Mouse (Mus musculus) heart, postnatal 0 days (tissue): Measurements from ENCODE around the gene Smtn. TPM values are rescaled to one million over a fixed set of nuclear protein-coding genes. Genes with fewer than 3 reads are reported as not detected.

ENCODE experiments used
- ATAC-seq: fragments of 200-750 bp; cut with Nextera tagmentation; 2 replicates; pipeline ENCODE4 v1.8.0; 2017; ENCODE audit warnings: low read depth, moderate number of reproducible peaks, moderate library complexity; ENCODE audit not compliant: insufficient read depth
- DNase-seq: peaks from one replicate; pipeline ENCODE4 v3.0.0-alpha.2; 2016; ENCODE audit warnings: low spot score
- H3K27ac ChIP-seq: fragments of 300-500 bp; sonication (generic); 2 replicates; pipeline ENCODE4 v1.5.1; 2014; ENCODE audit warnings: low read depth, mild to moderate bottlenecking
- H3K27me3 ChIP-seq: fragments of 300-500 bp; sonication (generic); 2 replicates; pipeline ENCODE4 v1.6.1; 2014; ENCODE audit warnings: low read length, mixed read lengths; ENCODE audit not compliant: control insufficient read depth, insufficient read depth
- H3K36me3 ChIP-seq: fragments of 300-500 bp; sonication (generic); replicated peaks from 2 replicates; pipeline ENCODE4 v1.6.1; 2014; ENCODE audit warnings: low read length, mixed read lengths; ENCODE audit not compliant: control insufficient read depth, insufficient read depth
- H3K4me1 ChIP-seq: fragments of 300-500 bp; sonication (generic); 2 replicates; pipeline ENCODE4 v1.6.1; 2014; ENCODE audit warnings: antibody characterized with exemption; ENCODE audit not compliant: control insufficient read depth, insufficient read depth
- H3K4me2 ChIP-seq: fragments of 300-500 bp; sonication (generic); 2 replicates; pipeline ENCODE4 v1.6.1; 2014; ENCODE audit warnings: low read depth, mild to moderate bottlenecking, low read length, moderate library complexity
- H3K4me3 ChIP-seq: fragments of 300-500 bp; sonication (generic); 2 replicates; pipeline ENCODE4 v1.5.1; 2014; ENCODE audit warnings: low read depth, low read length
- H3K9ac ChIP-seq: fragments of 300-500 bp; sonication (generic); replicated peaks from 2 replicates; pipeline ENCODE4 v1.6.1; 2014; ENCODE audit warnings: low read depth, low read length, mixed read lengths
- H3K9me3 ChIP-seq: fragments of 300-500 bp; sonication (generic); replicated peaks from 2 replicates; pipeline ENCODE4 v1.6.1; 2016; ENCODE audit warnings: low read length; ENCODE audit not compliant: control insufficient read depth
- CTCF ChIP-seq: IDR thresholded peaks from 2 replicates; pipeline ENCODE4 v1.5.1; 2016; ENCODE audit warnings: antibody characterized with exemption, control low read depth, low read depth
- EP300 ChIP-seq: IDR thresholded peaks from 2 replicates; pipeline ENCODE4 v1.6.1; 2016; ENCODE audit warnings: antibody characterized with exemption, low read depth
- WGBS: fragments of 180-500 bp; shearing (Covaris S2); extraction: QIAGEN DNeasy Blood & Tissue Kit; methylation state at CpG from one replicate; pipeline ENCODE4 v1.1.7; 2014; 5-methylcytosine and 5-hydroxymethylcytosine counted together
- polyA plus RNA-seq: library from polyadenylated mRNA; unstranded; fragments of >200 nt; fragmentation: Nextera tagmentation; extraction: Ambion mirVana; gene quantifications from 2 replicates; pipeline ENCODE4 v1.2.1, GENCODE M21; 2015
- total RNA-seq: library from RNA; depleted of rRNA; stranded (reverse); fragments of >200 nt; gene quantifications from 2 replicates; pipeline ENCODE4 v1.2.3, GENCODE M21; 2014; ENCODE audit warnings: low replicate concordance

Gene Smtn
- total and polyA plus RNA-seq, 2 experiments from 2014 or later: 94.2 to 104 TPM

DNA sequence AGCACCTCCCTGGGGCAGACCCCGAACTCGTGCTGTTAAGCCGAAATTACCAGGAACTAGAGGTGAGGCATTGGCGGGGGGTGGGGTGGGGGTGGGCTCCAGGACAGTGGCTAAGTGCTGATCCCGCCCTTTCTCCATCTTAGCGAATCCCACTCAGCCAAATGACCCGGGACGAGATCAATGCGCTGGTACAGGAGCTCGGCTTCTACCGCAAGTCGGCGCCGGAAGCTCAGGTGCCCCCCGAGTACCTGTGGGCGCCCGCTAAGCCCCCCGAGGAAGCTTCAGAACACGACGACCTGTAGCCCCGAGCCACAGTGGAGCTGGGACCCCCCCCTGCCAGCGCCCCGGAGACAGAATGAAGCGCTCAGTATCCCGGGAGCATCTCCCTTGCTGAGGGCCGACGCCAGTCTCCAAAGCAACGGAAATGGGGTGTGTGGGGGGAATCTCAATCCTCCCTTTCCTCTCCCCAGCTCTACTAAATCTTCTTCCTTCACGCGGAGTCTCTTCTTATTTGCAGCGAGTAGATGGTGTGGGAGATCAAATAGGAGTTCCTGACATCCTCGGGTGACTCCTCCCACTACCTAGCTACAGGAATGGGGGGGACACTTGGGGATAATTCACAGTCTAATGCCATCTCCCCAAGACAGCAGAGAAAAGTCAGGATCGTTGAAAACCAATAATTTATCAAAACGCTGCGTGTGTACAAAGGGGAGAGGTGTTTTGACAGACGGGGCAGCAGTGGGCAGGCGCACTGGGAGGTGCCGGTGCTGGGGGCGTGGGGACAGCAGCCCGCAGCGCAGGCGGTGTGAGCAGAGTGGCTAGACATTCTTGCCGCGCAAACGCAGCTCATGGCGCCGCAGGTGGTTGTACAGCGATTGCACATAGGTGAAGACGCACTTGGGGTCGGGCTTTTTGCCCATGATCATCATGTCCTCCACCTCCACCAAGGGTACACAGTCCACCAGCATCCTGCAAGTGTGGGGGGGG is 23.3 kb downstream of the Smtn start:
- peak overlapping the region; percentile 61 for H3K4me2 ChIP-seq
- H3K36me3 ChIP-seq: peaks cover 32% of the 10 kb centered on the region
- peak overlapping the region; percentile 27 for H3K4me3 ChIP-seq
- H3K9ac ChIP-seq: peak overlapping the region; percentile 22; the same call in 1 of the 2 replicates
- H3K4me1 ChIP-seq: peaks cover 26% of the 10 kb centered on the region
- 0 out of 2 replicates have a peak, but pooled peaks have one; percentile 24 for ATAC-seq
- H3K9me3 ChIP-seq: no peaks in the 10 kb centered on the region
- no peaks in the 10 kb centered on the region for H3K27me3 ChIP-seq
- 3% methylated on average over 50 of the region's 50 CpGs for WGBS
- TF ChIP-seq CTCF (no peak), EP300 (no peak; the same call in 1 of the 2 replicates)
- DNase-seq: peak; percentile 45
- no peak overlapping the region for H3K27ac ChIP-seq

GRCm38 (mm10) chr11:3516121-3516520 is 24.3 kb downstream of the Smtn start:
- ATAC-seq (no peak), DNase-seq (no peak)
- H3K4me2 ChIP-seq: peak overlapping the region; percentile 54
- H3K36me3 ChIP-seq: peaks cover 22% of the 10 kb centered on the region
- H3K27ac ChIP-seq: no peak overlapping the region
- peak overlapping the region; percentile 43; the same call in 1 of the 2 replicates for H3K4me3 ChIP-seq
- TF ChIP-seq EP300: no peak
- TF ChIP-seq CTCF: no peak
- peaks cover 26% of the 10 kb centered on the region for H3K4me1 ChIP-seq
- 79% methylated on average over 5 of the region's 5 CpGs for WGBS
- H3K9me3 ChIP-seq: no peaks in the 10 kb centered on the region
- no peak overlapping the region for H3K9ac ChIP-seq
- no peaks in the 10 kb centered on the region for H3K27me3 ChIP-seq

DNA sequence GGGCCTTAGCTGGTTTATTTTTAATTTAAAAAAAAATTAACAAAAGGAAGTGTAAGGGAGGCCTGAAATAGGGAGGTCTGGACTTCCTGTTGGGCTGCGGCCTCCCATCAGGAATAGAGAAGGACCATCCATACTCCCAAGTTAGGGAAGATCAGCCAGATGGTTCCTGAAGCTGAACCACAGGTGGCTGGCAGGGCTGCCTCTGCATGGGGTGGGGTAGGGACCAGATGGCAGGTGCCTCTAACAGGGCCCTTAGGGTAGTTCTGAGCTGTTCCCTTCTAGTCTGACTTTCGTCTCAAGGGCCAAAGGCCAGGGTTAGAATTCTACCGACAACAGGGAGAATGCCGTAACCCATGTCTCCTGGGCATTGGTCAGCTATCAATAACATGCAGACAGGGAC is 24.8 kb downstream of the Smtn start:
- H3K27me3 ChIP-seq: no peaks in the 10 kb centered on the region
- 0 out of 2 replicates have a peak overlapping the region, but pooled peaks have one; percentile 5 for H3K9ac ChIP-seq
- peaks cover 17% of the 10 kb centered on the region for H3K36me3 ChIP-seq
- no peaks in the 10 kb centered on the region for H3K9me3 ChIP-seq
- no peak for DNase-seq
- H3K4me2 ChIP-seq: peak overlapping the region; percentile 54
- no peak for ATAC-seq
- peak overlapping the region; percentile 43; the same call in 1 of the 2 replicates for H3K27ac ChIP-seq
- TF ChIP-seq CTCF (no peak), EP300 (no peak)
- H3K4me3 ChIP-seq: peak overlapping the region; percentile 43
- 70% methylated on average over 4 of the region's 4 CpGs for WGBS
- peaks cover 26% of the 10 kb centered on the region for H3K4me1 ChIP-seq

DNA sequence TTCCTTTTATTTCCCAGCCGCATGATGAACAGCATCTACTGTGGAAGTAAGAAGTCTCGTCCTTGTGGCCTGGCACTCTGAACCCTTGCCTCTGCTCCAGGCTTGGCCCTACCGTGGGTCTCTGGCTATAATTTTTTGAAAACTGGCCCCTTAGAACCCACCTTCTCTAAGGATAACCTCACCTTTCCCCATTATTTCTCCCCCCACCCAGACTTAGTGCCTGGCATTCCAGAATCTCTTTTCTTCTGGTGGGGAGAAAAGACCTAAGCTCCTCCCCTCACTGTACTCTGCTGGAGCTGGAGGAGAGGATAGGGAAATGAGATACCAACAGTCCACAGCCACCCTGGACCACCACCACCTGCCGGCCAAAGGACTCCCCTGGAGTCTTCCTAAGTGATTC is 25.2 kb downstream of the Smtn start:
- no peak for ATAC-seq
- peak overlapping the region; percentile 11 for H3K27ac ChIP-seq
- no peaks in the 10 kb centered on the region for H3K27me3 ChIP-seq
- no peak for DNase-seq
- H3K9me3 ChIP-seq: no peaks in the 10 kb centered on the region
- H3K4me2 ChIP-seq: peak overlapping the region; percentile 54
- H3K9ac ChIP-seq: peak overlapping the region; percentile 5
- 22% methylated on average over 4 of the region's 4 CpGs for WGBS
- H3K36me3 ChIP-seq: peaks cover 13% of the 10 kb centered on the region
- peaks cover 29% of the 10 kb centered on the region for H3K4me1 ChIP-seq
- peak overlapping the region; percentile 43 for H3K4me3 ChIP-seq
- TF ChIP-seq EP300 (no peak), CTCF (no peak)

GRCm38 (mm10) chr11:3514529-3515054 is 25.8 kb downstream of the Smtn start, which contains the start of gene Selenom:
Selenom (plus strand) TSS chr11:3514684.
- peak within 1 kb of the TSS; percentile 11 for H3K27ac ChIP-seq
- H3K27me3 ChIP-seq: no peaks in the 10 kb centered on the region
- WGBS: 0% methylated on average over 26 of the region's 26 CpGs
- H3K9ac ChIP-seq: peak within 1 kb of the TSS; percentile 5
- no peaks in the 10 kb centered on the region for H3K9me3 ChIP-seq
- H3K4me1 ChIP-seq: peaks cover 29% of the 10 kb centered on the region
- ATAC-seq (peak; percentile 67), DNase-seq (peak; percentile 87)
- no peak for TF ChIP-seq EP300
- peak; percentile 98 for TF ChIP-seq CTCF
- peak within 1 kb of the TSS; percentile 43 for H3K4me3 ChIP-seq
- H3K36me3 ChIP-seq: peaks cover 6% of the 10 kb centered on the region
- H3K4me2 ChIP-seq: peak within 1 kb of the TSS; percentile 54
